Comparison of ENCODE assay signal across 8 mouse cellular contexts in genomic region chrX:42033111-42033693, GRCm38 (mm10). TPM values are rescaled to one million over a fixed set of nuclear protein-coding genes. Genes with fewer than 3 reads are reported as not detected.
DNase-seq lines count a peak whose midpoint lies in the region; ATAC-seq and TF ChIP-seq lines count a peak whose summit lies in the region.

No protein-coding gene starts in this region.

- peak; percentile 69 for DNase-seq in brain, adult 2 months (ENCODE audit: low read depth, low spot score)
- DNase-seq in kidney, postnatal 4 days = peak; percentile 81 to 84
- peak; percentile 69 for DNase-seq in thymus, adult 2 months

- H3K27ac ChIP-seq in heart, embryonic 13.5 days (replicated peaks) = no peak overlapping the region
- peak overlapping the region; percentile 48 for H3K27ac ChIP-seq in liver, embryonic 16.5 days (ENCODE audit: low read length)
- no peak overlapping the region for H3K27ac ChIP-seq in thymus, adult 2 months (ENCODE audit: control insufficient read depth, insufficient read depth, low read length)

- H3K4me3 ChIP-seq in heart, embryonic 13.5 days = no peak overlapping the region
- H3K4me3 ChIP-seq in liver, embryonic 16.5 days (ENCODE audit: low read depth, low read length) = no peak overlapping the region
- no peak overlapping the region for H3K4me3 ChIP-seq in thymus, adult 2 months (ENCODE audit: control insufficient read depth, insufficient read depth, low read length)

- no peaks in the 10 kb centered on the region for H3K9me3 ChIP-seq in heart, embryonic 13.5 days
- H3K9me3 ChIP-seq in liver, embryonic 16.5 days (replicated peaks; ENCODE audit: control insufficient read depth, low read length) = no peaks in the 10 kb centered on the region

- no peak overlapping the region for H3K9ac ChIP-seq in heart, embryonic 13.5 days
- no peak overlapping the region for H3K9ac ChIP-seq in liver, embryonic 16.5 days (ENCODE audit: low read depth, low read length)

- no peaks in the 10 kb centered on the region for H3K4me1 ChIP-seq in heart, embryonic 13.5 days
- no peaks in the 10 kb centered on the region for H3K4me1 ChIP-seq in liver, embryonic 16.5 days (ENCODE audit: control insufficient read depth, low read depth, low read length)
- no peaks in the 10 kb centered on the region for H3K4me1 ChIP-seq in thymus, adult 2 months (replicated peaks; ENCODE audit: control insufficient read depth, insufficient read depth, low read length)

- peak overlapping the region; percentile 19; the same call in 1 of the 2 replicates for H3K4me2 ChIP-seq in heart, embryonic 13.5 days
- H3K4me2 ChIP-seq in liver, embryonic 16.5 days (ENCODE audit: low read depth, low read length) = peak overlapping the region; percentile 2; the same call in 1 of the 2 replicates

- WGBS in heart, embryonic 13.5 days = 23% methylated on average over 8 of the region's 8 CpGs
- WGBS in liver, embryonic 16.5 days (ENCODE audit: insufficient replicate concordance) = 32% methylated on average over 8 of the region's 8 CpGs
- WGBS in thymus, adult 2 months = 30% methylated on average over 8 of the region's 8 CpGs

- ATAC-seq in CD4-positive, CD25-positive, alpha-beta regulatory T cell, adult 4 months = peak; percentile 82
- peak; percentile 91 for ATAC-seq in erythroid progenitor cell, adult 5-6 weeks (replicated peaks; ENCODE audit: low FRiP score, poor library complexity, severe bottlenecking)
- no peak for ATAC-seq in heart, embryonic 13.5 days (ENCODE audit: extremely low read depth, insufficient number of reproducible peaks, low FRiP score, low TSS enrichment)
- ATAC-seq in liver, embryonic 16.5 days (ENCODE audit: low read depth) = peak; percentile 67
- peak; percentile 76; the same call in 1 of the 2 replicates for ATAC-seq in neutrophil, adult 5-6 weeks (ENCODE audit: extremely low read depth, insufficient number of reproducible peaks, low FRiP score, poor library complexity, severe bottlenecking)

- no peaks in the 10 kb centered on the region for H3K27me3 ChIP-seq in heart, embryonic 13.5 days (replicated peaks)
- H3K27me3 ChIP-seq in liver, embryonic 16.5 days (ENCODE audit: control insufficient read depth, insufficient read depth, low read depth, low read length) = no peaks in the 10 kb centered on the region
- no peaks in the 10 kb centered on the region for H3K27me3 ChIP-seq in thymus, adult 2 months (ENCODE audit: control insufficient read depth, insufficient read depth, low read length)

- no peaks in the 10 kb centered on the region for H3K36me3 ChIP-seq in heart, embryonic 13.5 days
- no peaks in the 10 kb centered on the region for H3K36me3 ChIP-seq in liver, embryonic 16.5 days (ENCODE audit: control insufficient read depth, insufficient read depth)
- no peaks in the 10 kb centered on the region for H3K36me3 ChIP-seq in thymus, adult 2 months (ENCODE audit: control insufficient read depth, insufficient read depth, low read length)

- peak; percentile 39; the same call in 1 of the 2 replicates for TF ChIP-seq CTCF in thymus, adult 2 months (IDR thresholded peaks at IDR 0.05; ENCODE audit: borderline replicate concordance, control insufficient read depth, extremely low read depth, insufficient read depth, low read length, poor library complexity)

- no peak for TF ChIP-seq POLR2A in thymus, adult 2 months (IDR thresholded peaks at IDR 0.05; ENCODE audit: control insufficient read depth, extremely low read depth, insufficient read depth, low read length, poor library complexity)

RNA-seq across cellular contexts. Expression of gene Xiap, which starts 26.3 kb away (rescaled TPM):
- polyA plus RNA-seq in CD4-positive, CD25-positive, alpha-beta regulatory T cell, adult 4 months (2017; shearing (Covaris generic)) = 10 to 100 TPM; 18.7 to 24.9 TPM
- 57.7 and 93.9 TPM in 2 replicates for total RNA-seq in erythroid progenitor cell, adult 5-6 weeks (2015; ENCODE audit: low replicate concordance)
- 63.2 and 82.3 TPM in 2 replicates for total RNA-seq in erythroid progenitor cell, adult 5-6 weeks (2017; ENCODE audit: low replicate concordance)
- 10.1 and 10.2 TPM in 2 replicates for polyA plus RNA-seq in heart, embryonic 13.5 days (2015; fragmentation: Nextera tagmentation; extraction: Ambion mirVana)
- 6.8 and 6.9 TPM in 2 replicates for polyA plus RNA-seq in liver, embryonic 16.5 days (2015; fragmentation: Nextera tagmentation; extraction: Ambion mirVana)
- 55.1 and 61.2 TPM in 2 replicates for total RNA-seq in neutrophil, adult 5-6 weeks (2017)
- polyA plus RNA-seq in thymus, adult 2 months (2012; rRNA removed) = 9.5 and 11.3 TPM in 2 replicates
